Mouse (Mus musculus) brain, embryonic 14.5 days (tissue): Measurements from ENCODE around the gene Prkcq. TPM values are rescaled to one million over a fixed set of nuclear protein-coding genes. Genes with fewer than 3 reads are reported as not detected.

Experiments
- DNase-seq: peaks from one replicate; pipeline ENCODE4 v3.0.0-alpha.2; 2011; ENCODE audit warnings: low read depth
- CTCF ChIP-seq: fragments of 200-500 bp; IDR thresholded peaks from 2 replicates; pipeline ENCODE4 v1.5.1; 2012; ENCODE audit warnings: inconsistent platforms, mild to moderate bottlenecking, moderate library complexity, borderline replicate concordance; ENCODE audit not compliant: insufficient read depth, insufficient read length; ENCODE audit errors: extremely low read depth
- POLR2A ChIP-seq: fragments of 200-500 bp; IDR thresholded peaks from 2 replicates; pipeline ENCODE4 v1.6.1; 2012; ENCODE audit warnings: mild to moderate bottlenecking, inconsistent platforms, borderline replicate concordance; ENCODE audit not compliant: poor library complexity, insufficient read depth, insufficient read length, severe bottlenecking; ENCODE audit errors: extremely low read depth
- polyA plus RNA-seq: library from polyadenylated mRNA; depleted of rRNA; stranded (reverse); fragments of >200 nt; gene quantifications from 2 replicates; pipeline ENCODE4 v1.2.3, GENCODE M21; 2012

Prkcq gene
- polyA plus RNA-seq, 1 experiment = 6.3 TPM

- TF ChIP-seq POLR2A (no peak), CTCF (no peak)
- no peak for DNase-seq
Measured at GRCm38 (mm10) chr2:11238254-11238653, 66.3 kb downstream of the Prkcq start.

- no peak for TF ChIP-seq CTCF
- no peak for TF ChIP-seq POLR2A
- no peak for DNase-seq
Measured at GRCm38 (mm10) chr2:11239523-11239922, 67.6 kb downstream of the Prkcq start.

DNA sequence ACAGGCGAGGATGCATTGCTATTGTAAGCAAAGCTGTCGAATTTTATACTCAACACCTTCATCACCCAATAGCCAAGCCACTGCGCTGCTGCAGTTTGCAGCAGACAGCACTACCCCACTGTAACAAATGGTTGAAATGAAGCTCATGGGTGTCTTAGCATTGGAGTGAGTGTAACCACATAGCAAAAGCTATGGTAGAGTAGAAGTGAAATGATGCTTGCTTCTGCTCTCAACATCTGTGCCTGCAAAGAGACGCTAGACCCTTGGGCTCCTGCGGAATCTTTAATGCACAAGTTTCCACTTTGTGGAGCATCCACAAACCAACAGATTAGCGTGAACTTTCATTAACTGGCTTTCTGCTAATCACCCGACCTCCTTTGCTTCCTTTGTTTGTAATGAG lies 74.0 kb downstream of the Prkcq start:
- no peak for DNase-seq
- TF ChIP-seq POLR2A (no peak), CTCF (no peak)

GRCm38 (mm10) chr2:11253945-11254344 lies 82.0 kb downstream of the Prkcq start:
- peak; percentile 53; the same call in 1 of the 2 replicates for TF ChIP-seq CTCF
- no peak for TF ChIP-seq POLR2A
- peak; percentile 33 for DNase-seq

DNA sequence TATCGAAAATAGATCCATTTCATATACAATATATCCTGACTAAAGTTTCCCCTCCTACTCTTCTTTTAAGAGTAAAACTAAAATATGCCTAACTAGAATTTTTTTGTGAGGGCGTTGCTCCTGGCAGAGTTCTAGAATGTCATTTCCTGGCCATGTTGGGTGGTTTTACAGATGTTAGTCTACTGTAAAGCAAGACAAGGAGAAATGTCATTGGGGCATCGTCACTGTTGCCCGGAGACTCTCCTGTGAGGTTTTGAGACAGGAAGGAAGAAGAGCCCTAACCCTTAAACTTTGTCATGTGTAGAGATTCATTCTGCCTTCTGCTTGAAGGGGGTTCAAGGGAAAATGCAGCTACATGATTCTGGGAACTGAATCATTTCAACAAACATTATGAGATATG lies 82.5 kb downstream of the Prkcq start:
- TF ChIP-seq CTCF (no peak), POLR2A (no peak)
- DNase-seq = no peak

DNA sequence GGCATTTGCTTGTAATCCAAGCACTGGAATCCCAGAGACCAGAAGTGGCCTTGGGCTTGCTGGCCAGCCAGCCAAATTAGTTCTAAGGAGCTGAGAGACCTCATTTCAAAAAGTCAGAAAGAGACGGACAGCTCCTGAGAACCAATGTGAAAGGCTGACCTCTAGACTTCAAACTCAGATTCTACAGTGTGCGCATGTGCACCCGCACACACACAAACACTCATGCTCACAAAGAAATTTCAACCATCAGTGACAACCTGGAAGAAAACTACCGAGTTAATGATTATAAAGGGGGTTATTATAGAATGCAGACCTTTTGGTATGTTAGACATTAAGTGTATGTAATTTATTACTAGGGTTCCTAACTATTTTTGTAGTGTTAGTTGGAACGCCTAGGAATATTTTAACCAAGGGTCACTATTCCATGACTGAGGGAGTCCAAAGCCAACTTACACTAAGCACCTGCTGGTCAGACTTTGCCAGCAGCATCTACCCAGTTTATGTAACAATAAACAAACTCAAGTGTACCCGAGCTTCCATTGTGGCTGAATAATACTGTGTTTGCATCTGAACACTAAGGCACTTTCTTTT lies 85.4 kb downstream of the Prkcq start:
- TF ChIP-seq CTCF (no peak), POLR2A (no peak)
- no peak for DNase-seq

DNA sequence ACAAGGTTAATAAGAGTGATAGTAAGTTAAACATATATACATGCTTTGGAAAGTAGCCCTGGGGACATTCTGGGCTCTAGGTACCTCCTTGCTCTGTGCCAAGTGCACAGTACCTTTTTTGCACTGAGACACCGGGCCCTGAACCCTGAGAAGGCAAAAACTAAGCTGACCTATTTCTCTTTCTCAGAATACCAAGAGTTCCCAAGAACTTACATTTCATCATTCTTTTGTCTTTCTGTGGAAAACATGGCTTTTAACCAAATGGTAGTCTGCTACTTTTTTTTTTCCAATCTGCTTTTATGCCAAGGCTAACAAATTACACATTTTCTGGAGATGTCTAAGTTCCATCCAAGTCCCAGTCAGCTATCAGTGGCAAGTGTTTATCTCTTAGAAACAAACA lies 86.3 kb downstream of the Prkcq start:
- TF ChIP-seq CTCF = no peak
- TF ChIP-seq POLR2A = no peak
- DNase-seq = no peak

GRCm38 (mm10) chr2:11259361-11259760 lies 87.5 kb downstream of the Prkcq start:
- no peak for DNase-seq
- TF ChIP-seq CTCF (no peak), POLR2A (no peak)

DNA sequence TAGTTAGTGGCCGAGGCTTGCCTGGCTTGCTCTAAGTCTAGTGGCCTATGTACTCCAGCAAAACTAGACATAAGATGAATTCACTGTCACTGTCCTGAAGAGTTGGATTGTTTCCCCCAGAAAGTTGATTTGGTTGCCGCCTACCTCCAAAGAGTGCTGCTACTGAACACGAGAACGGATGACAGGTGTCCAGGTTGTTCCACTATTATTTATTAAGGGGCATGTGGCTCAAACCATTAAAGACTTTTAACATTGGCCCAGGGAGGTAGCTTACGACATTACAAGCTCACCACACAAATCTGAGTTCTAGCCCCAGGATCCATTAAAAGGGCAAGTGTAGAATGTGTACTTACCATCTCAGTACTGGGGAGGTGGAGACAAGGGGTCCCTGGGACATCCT lies 92.9 kb downstream of the Prkcq start:
- no peak for DNase-seq
- TF ChIP-seq CTCF (no peak), POLR2A (no peak)

DNA sequence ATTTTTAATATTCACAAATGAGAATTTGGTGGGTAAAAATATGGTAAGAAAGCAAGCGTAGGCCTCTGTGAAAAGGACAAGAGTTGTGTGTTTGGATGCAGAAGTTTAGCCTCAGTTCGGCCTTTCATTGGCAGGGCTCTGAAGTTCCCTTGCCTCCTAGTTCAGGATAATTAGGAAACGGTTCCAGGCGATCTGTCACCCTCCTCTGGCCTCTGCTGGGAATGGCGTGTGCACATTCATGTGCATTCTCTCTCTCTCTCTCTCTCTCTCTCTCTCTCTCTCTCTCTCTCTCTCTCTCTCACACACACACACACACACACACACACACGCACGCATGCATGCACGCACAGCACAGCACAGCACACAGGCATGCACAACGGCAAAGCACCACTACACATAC lies 93.5 kb downstream of the Prkcq start:
- DNase-seq = no peak
- TF ChIP-seq POLR2A (no peak), CTCF (peak; percentile 22; the same call in 1 of the 2 replicates)

DNA sequence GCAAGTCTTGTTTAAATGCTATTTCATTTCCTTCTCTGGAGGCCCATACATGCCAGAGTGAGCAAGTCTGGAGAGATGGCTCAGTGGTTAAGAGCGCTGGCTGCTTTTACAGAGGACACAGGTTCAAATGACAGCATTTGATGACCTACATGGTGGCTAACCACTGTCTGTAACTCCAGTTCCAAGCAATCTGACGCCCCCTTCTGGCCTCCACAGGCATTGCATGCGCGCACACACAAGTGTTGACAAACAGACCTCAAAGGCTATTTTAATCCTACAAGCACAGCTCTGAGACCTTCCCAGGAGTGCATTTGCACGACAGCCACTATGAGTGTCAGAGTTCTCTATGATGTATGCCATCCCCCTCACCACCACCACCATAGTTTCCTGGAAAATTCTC lies 94.4 kb downstream of the Prkcq start:
- TF ChIP-seq CTCF (peak; percentile 29; the same call in 1 of the 2 replicates), POLR2A (no peak)
- DNase-seq = no peak

DNA sequence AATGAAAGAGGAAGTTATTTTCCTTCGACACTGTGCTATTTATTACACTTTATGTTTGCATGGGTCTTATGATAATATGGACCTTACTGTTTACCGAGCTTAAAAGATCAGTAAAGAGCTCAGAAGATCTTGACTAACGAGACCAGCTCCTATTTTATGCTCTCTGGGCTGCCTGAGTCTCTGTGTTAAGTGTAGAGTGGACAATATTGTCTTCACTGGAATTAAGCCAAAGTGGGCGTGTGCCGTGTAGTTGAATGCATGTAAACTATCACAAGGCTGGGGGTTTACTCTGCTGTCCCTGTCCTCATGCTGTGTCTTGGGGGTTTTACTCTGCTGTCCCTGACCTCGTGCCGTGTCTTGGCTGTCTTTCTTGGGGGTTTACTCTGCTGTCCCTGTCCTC lies 107.1 kb downstream of the Prkcq start:
- DNase-seq = no peak
- TF ChIP-seq POLR2A = no peak
- no peak for TF ChIP-seq CTCF
